Mouse (Mus musculus) kidney, postnatal 10 days (tissue): ENCODE results near the gene Dpp6.

ENCODE experiments used
- DNase-seq: peaks from one replicate; pipeline ENCODE4 v3.0.0; 2021; ENCODE audit warnings: mixed read lengths

Gene Dpp6

GRCm38 (mm10) chr5:27203131-27203530 is 386.1 kb downstream of the Dpp6 start:
- no peak for DNase-seq

- DNase-seq = no peak
These were observed 387.7 kb downstream of the Dpp6 start for GRCm38 (mm10) chr5:27204721-27205120.

GRCm38 (mm10) chr5:27205754-27206153 is 388.8 kb downstream of the Dpp6 start:
- DNase-seq = no peak

- no peak for DNase-seq
These were observed 389.2 kb downstream of the Dpp6 start for GRCm38 (mm10) chr5:27206213-27206612.

- DNase-seq = no peak
These were observed 403.1 kb downstream of the Dpp6 start for GRCm38 (mm10) chr5:27220116-27220515.

GRCm38 (mm10) chr5:27242078-27242477 is 425.1 kb downstream of the Dpp6 start:
- no peak for DNase-seq

GRCm38 (mm10) chr5:27243226-27243625 is 426.2 kb downstream of the Dpp6 start:
- no peak for DNase-seq

GRCm38 (mm10) chr5:27247793-27248192 is 430.8 kb downstream of the Dpp6 start:
- no peak for DNase-seq

- DNase-seq = no peak
These were observed 431.7 kb downstream of the Dpp6 start for GRCm38 (mm10) chr5:27248685-27249084.

GRCm38 (mm10) chr5:27249951-27250350 is 432.9 kb downstream of the Dpp6 start:
- DNase-seq = no peak

GRCm38 (mm10) chr5:27250906-27251305 is 433.9 kb downstream of the Dpp6 start:
- DNase-seq = no peak

- DNase-seq = no peak
These were observed 434.4 kb downstream of the Dpp6 start for GRCm38 (mm10) chr5:27251361-27251760.

GRCm38 (mm10) chr5:27255247-27255646 is 438.2 kb downstream of the Dpp6 start:
- DNase-seq = peak; percentile 5

GRCm38 (mm10) chr5:27258636-27259035 is 441.6 kb downstream of the Dpp6 start:
- no peak for DNase-seq

GRCm38 (mm10) chr5:27261746-27262727 is 445.0 kb downstream of the Dpp6 start:
- peak; percentile 6 for DNase-seq

- no peak for DNase-seq
These were observed 445.7 kb downstream of the Dpp6 start for GRCm38 (mm10) chr5:27262751-27263150.

GRCm38 (mm10) chr5:27265281-27265680 is 448.3 kb downstream of the Dpp6 start:
- DNase-seq = no peak

GRCm38 (mm10) chr5:27271336-27271735 is 454.3 kb downstream of the Dpp6 start:
- DNase-seq = no peak

GRCm38 (mm10) chr5:27274781-27275395 is 457.9 kb downstream of the Dpp6 start:
- no peak for DNase-seq

- DNase-seq = no peak
These were observed 458.9 kb downstream of the Dpp6 start for GRCm38 (mm10) chr5:27275871-27276270.

- no peak for DNase-seq
These were observed 461.2 kb downstream of the Dpp6 start for GRCm38 (mm10) chr5:27278120-27278645.

- DNase-seq = no peak
These were observed 469.9 kb downstream of the Dpp6 start for GRCm38 (mm10) chr5:27286876-27287275.

GRCm38 (mm10) chr5:27291378-27291777 is 474.4 kb downstream of the Dpp6 start:
- no peak for DNase-seq

- no peak for DNase-seq
These were observed 475.2 kb downstream of the Dpp6 start for GRCm38 (mm10) chr5:27292236-27292635.
